Mouse (Mus musculus): Measurements from ENCODE around the gene Kcnt2.

DNA sequence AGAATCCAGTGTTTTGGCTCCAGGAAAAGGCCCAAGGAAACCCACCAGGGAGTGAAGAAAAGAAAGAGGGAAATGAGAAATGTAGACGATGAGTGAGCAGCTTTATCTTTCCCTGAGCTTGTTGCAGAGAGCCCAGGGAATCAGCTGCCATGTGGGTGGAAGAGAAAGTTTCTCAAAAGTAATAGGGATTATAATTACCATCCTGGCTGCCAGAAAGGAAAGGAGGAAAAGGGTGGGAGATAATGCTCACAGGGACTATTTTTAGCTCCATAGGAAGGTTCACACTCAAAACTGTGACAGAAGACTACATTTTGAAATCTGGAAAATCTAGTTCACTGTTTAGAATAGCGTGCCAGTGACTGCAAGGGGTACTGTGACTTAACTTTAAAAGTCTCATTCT, 243.9 kb downstream of the Kcnt2 start:
- no peak for TF ChIP-seq POLR2A (IDR thresholded peaks at IDR 0.05; ENCODE audit: borderline replicate concordance, control insufficient read depth, low read depth, low read length)
- no peak for TF ChIP-seq CTCF (IDR thresholded peaks at IDR 0.05; ENCODE audit: control insufficient read depth, insufficient read depth, low read length)

Data from bone marrow, adult 2 months (tissue).